Mouse (Mus musculus) E14TG2a.4 (cell line): ENCODE measurements around the gene Snx8.

ENCODE experiments used
- CTCF ChIP-seq: conservative IDR thresholded peaks from 2 replicates; pipeline ENCODE4 v1.5.1; 2014; ENCODE audit warnings: low read length
- NANOG ChIP-seq: IDR thresholded peaks from 2 replicates; pipeline ENCODE4 v1.6.1; 2014; ENCODE audit warnings: borderline replicate concordance, low read length, mixed read lengths

DNA sequence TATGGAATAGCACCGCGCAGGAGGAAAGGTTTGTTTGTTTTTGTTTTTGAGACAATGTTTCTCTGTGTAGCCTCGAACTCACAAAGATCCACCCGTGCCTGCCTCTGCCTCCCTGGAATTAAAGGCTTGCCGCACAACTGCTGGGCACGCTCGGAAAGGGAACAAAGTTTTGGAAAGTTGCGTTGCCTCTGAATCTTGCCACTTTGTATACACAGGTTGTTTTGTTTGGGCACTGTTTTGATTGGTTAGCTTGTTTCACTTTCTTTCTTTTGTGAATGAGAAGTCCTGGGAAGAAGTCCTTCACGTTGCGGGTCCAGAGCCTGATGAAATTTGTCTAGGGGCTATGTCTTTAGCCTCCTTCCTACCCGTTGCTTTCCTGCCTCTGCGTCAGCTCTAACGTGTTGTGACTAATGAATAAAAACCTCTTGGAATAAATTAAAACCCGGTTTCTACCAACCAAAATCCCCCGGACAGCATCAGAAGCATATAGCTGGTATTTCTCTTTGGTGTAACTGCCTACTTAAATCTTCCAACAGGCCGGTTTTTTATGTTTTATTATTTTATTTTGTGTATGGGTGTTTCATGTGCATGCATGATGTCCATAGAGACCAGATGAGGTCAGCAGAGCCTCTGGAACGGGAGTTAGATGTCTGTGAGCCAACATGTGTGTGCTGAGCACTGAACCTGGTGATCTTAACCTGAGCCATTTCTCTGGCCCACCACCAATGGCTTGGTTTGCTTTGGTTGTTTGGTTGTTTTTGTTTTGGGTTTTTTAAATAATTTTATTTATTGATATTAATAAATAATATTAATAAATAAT is 67.1 kb downstream of the Snx8 start:
- TF ChIP-seq CTCF (no peak), NANOG (no peak)
